Mouse (Mus musculus): ENCODE data around the gene C2. TPM values are rescaled to one million over a fixed set of nuclear protein-coding genes. Genes with fewer than 3 reads are reported as not detected.
A peak's percentile ranks its signal among the peaks of the same experiment; 100 is the strongest.

C2 gene
- polyA plus RNA-seq, 1 experiment from 2014 or later, result 2.7 TPM

DNA sequence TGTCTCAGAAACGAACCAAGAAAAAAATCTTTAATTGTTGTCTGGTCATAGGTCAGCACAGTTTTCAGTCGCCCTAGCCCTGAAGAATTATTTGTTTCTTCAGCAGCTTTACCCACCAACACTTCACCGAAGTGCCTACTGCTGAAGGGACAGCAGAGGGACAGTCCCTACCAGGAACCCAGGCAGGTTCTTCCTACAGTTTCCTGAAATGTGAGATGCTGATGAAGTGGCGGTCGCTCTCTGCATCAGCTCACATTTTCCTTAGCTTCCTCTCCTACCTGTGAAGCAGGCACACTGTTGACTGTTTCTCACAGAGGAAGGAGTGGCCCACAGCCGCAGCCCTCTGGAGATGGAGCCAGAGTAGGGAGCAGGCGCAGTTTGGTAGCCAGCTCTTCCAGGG, 32.1 kb downstream of the C2 start:
- no peak overlapping the region for H3K27ac ChIP-seq
- 0 out of 2 replicates have a peak, but pooled peaks cover 5% of the 10 kb centered on the region for H3K27me3 ChIP-seq
- no peak overlapping the region for H3K4me3 ChIP-seq
- WGBS, result 53% methylated on average over 7 of the region's 7 CpGs
- no peak overlapping the region for H3K9ac ChIP-seq
- H3K36me3 ChIP-seq, result no peaks in the 10 kb centered on the region
- no peaks in the 10 kb centered on the region for H3K9me3 ChIP-seq
- no peak overlapping the region for H3K4me2 ChIP-seq
- no peaks in the 10 kb centered on the region for H3K4me1 ChIP-seq
- ATAC-seq (ENCODE audit: insufficient number of reproducible peaks, insufficient read depth, low FRiP score, low TSS enrichment, low read depth), result no peak

DNA sequence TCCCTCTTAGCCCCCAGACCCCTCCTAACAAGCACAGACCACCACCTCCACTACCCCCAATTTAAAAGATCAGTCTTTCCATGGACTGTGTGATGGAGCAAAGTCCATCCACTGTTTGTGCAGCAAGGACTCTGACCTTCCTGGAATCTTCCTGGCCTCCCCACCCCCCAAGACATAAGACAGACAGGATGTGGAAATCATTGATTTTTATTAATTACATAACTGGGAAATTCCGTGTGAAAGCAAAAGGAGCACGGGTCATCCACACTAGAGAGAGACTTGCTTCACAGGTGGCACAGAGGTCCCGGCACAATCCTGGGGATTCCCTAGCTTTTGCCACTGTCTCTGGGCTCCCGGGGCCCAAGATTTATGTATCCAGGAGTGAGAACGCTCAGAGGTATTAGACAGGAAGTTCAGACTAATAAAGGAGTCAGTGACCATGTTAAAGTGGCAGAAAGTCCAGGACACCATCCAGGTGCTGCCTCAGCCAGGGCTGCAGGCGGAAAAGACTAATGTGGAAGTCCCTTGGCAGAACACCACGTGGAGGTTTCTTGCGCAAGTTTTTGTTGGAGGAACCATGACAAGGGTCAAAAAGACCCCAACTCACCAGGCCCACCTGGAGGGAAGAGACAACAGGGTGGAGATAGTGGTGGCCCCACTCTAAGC, 35.5 kb downstream of the C2 start, which contains the start of gene Cfb:
Cfb (minus strand) TSS at position 103 of the 666 bp plus-strand sequence.
- no peak for ATAC-seq (ENCODE audit: insufficient number of reproducible peaks, insufficient read depth, low FRiP score, low TSS enrichment, low read depth)
- H3K36me3 ChIP-seq, result peaks cover 5% of the 10 kb centered on the region
- peak within 1 kb of the TSS; percentile 21; the same call in 1 of the 2 replicates for H3K9ac ChIP-seq
- no peak within 1 kb of the TSS for H3K27ac ChIP-seq
- H3K27me3 ChIP-seq, result 0 out of 2 replicates have a peak, but pooled peaks cover 5% of the 10 kb centered on the region
- 58% methylated on average over 8 of the region's 8 CpGs for WGBS
- H3K4me1 ChIP-seq, result no peaks in the 10 kb centered on the region
- no peak within 1 kb of the TSS for H3K4me3 ChIP-seq
- H3K4me2 ChIP-seq, result no peak within 1 kb of the TSS
- no peaks in the 10 kb centered on the region for H3K9me3 ChIP-seq

DNA sequence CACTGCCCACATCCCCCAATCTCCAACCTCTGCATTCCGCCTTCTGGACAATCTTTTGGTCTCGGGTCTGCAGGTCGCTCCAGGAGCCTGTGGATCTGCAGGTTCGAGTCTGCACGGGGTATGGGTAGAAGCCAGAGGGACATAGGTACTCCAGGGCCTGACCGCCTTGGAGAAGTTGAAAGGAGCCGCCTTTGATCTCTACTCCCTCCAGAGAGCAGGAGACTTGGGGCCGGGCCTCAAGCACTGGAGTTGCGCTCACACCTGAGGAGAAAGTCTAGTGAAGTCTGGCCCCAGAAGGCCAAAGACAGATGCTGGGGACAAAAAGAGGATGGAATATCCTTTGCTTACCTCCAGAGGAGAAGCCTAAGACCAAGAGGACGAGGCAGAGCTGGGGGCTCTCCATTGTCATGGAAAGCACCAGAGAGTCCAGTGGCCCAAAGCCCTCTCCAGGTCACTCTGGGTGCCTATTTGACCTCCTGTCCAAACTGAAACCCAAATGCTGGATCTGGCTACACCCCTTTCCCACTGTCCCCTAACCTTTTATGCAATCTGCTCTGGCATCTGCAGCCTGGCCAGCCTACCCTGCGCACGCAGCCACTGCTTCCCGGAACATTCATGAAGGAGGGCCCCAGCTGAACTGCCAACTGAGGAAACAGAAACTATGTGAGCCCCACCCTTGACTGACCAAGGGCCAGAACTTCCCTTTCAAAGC, 36.2 kb downstream of the C2 start:
- no peak overlapping the region for H3K4me3 ChIP-seq
- H3K27me3 ChIP-seq, result 0 out of 2 replicates have a peak, but pooled peaks cover 5% of the 10 kb centered on the region
- H3K4me1 ChIP-seq, result no peaks in the 10 kb centered on the region
- H3K36me3 ChIP-seq, result peaks cover 12% of the 10 kb centered on the region
- peak overlapping the region; percentile 21; the same call in 1 of the 2 replicates for H3K9ac ChIP-seq
- ATAC-seq (ENCODE audit: insufficient number of reproducible peaks, insufficient read depth, low FRiP score, low TSS enrichment, low read depth), result no peak
- H3K27ac ChIP-seq, result no peak overlapping the region
- H3K9me3 ChIP-seq, result no peaks in the 10 kb centered on the region
- 72% methylated on average over 13 of the region's 13 CpGs for WGBS
- no peak overlapping the region for H3K4me2 ChIP-seq

DNA sequence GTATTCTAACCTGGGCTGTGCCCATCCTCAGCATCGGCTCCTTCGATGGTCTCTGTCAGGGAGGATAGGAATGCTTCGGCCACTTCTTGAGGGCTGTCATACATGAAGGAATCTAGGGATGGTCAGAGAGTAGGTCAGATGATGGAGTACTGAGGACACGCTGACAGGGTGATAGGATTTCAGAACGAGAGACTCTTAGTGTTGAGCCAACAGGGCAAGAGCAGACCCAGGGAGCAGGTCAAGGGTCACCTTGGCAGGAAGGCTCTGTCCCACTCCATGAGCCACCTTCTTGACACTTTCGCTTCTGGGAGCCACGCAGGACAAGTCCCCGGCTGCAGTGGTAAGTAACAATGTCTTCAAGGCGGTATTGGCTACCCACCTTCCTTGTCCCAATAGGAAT, 37.6 kb downstream of the C2 start:
- Histone ChIP-seq H3K4me1 (no peaks in the 10 kb centered on the region), H3K4me3 (no peak overlapping the region), H3K9ac (no peak overlapping the region), H3K27me3 (0 out of 2 replicates have a peak, but pooled peaks cover 5% of the 10 kb centered on the region), H3K27ac (no peak overlapping the region), H3K9me3 (no peaks in the 10 kb centered on the region), H3K4me2 (no peak overlapping the region), H3K36me3 (peaks cover 23% of the 10 kb centered on the region)
- no peak for ATAC-seq (ENCODE audit: insufficient number of reproducible peaks, insufficient read depth, low FRiP score, low TSS enrichment, low read depth)
- WGBS, result 86% methylated on average over 9 of the region's 9 CpGs

DNA sequence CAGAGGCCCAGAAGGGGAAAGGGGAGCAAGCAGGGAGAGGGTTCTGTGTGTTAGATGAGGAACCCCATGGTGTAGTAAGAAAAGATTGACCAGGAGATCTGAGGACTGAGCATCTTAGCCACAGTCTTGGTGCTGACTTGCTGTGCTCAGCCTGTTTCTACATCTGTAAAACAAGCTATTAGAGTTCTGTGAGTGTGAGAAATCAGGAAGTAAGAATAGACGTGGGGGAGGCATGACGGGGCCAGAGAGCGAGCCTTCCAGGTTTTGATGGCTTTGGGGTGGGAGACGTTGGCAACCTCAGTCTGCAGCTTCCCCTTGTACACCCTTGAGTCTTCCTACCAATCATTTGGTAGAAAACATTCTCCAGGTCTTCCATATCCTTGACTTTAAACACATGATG, 39.4 kb downstream of the C2 start:
- Histone ChIP-seq H3K9me3 (no peaks in the 10 kb centered on the region), H3K4me2 (no peak overlapping the region), H3K27ac (no peak overlapping the region), H3K4me1 (no peaks in the 10 kb centered on the region), H3K36me3 (peaks cover 42% of the 10 kb centered on the region), H3K4me3 (no peak overlapping the region), H3K9ac (no peak overlapping the region), H3K27me3 (0 out of 2 replicates have a peak, but pooled peaks cover 5% of the 10 kb centered on the region)
- ATAC-seq (ENCODE audit: insufficient number of reproducible peaks, insufficient read depth, low FRiP score, low TSS enrichment, low read depth), result no peak
- WGBS, result 86% methylated on average over 4 of the region's 4 CpGs

DNA sequence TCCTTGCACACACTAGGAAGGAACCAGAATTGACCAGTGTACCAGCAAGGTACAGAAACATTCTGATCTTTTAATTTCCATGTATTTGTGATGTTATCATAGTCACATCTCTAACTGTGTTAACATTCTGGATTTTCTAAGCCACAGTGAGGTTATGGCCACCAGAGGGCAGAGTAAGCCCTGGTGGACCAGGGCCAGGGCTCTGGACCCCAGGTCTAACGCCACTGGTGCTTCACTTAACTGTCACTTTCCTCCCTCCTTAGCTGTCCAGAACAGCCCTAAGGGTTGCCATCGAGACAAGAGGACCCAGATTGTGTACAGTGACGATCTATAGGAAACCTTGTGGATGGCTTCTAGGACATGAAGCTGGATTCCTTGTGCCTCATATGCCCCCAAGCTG, 42.2 kb downstream of the C2 start:
- Histone ChIP-seq H3K4me2 (no peak overlapping the region), H3K4me3 (no peak overlapping the region), H3K9ac (no peak overlapping the region), H3K27me3 (no peaks in the 10 kb centered on the region), H3K36me3 (peaks cover 58% of the 10 kb centered on the region), H3K9me3 (no peaks in the 10 kb centered on the region), H3K27ac (no peak overlapping the region), H3K4me1 (peaks cover 15% of the 10 kb centered on the region)
- no peak for ATAC-seq (ENCODE audit: insufficient number of reproducible peaks, insufficient read depth, low FRiP score, low TSS enrichment, low read depth)
- 32% methylated on average over 3 of the region's 3 CpGs for WGBS

DNA sequence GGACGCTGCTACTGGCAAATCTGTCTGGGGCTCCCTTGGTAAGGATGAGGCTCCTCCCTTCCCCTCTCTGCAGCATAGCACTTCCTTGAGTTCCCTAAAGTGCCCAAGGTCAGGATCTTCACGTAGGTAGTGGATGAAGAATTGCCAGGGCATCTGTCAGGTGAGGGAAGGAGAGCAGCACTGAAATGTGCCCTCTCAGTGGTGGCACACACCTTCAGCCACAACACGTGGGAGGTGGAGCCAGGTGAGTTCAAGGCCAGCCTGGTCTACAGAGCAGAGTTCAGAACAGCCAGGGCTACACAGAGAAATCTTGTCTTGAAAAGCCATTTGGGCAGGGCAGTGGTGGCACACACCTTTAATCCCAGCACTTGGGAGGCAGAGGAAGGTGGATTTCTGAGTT, 43.3 kb downstream of the C2 start:
- Histone ChIP-seq H3K4me2 (no peak overlapping the region), H3K4me1 (peaks cover 18% of the 10 kb centered on the region), H3K27me3 (no peaks in the 10 kb centered on the region), H3K9me3 (no peaks in the 10 kb centered on the region), H3K4me3 (no peak overlapping the region), H3K36me3 (peaks cover 58% of the 10 kb centered on the region), H3K27ac (no peak overlapping the region), H3K9ac (0 out of 2 replicates have a peak overlapping the region, but pooled peaks have one; percentile 0)
- no peak for ATAC-seq (ENCODE audit: insufficient number of reproducible peaks, insufficient read depth, low FRiP score, low TSS enrichment, low read depth)
- WGBS, result 83% methylated on average over 3 of the region's 3 CpGs

DNA sequence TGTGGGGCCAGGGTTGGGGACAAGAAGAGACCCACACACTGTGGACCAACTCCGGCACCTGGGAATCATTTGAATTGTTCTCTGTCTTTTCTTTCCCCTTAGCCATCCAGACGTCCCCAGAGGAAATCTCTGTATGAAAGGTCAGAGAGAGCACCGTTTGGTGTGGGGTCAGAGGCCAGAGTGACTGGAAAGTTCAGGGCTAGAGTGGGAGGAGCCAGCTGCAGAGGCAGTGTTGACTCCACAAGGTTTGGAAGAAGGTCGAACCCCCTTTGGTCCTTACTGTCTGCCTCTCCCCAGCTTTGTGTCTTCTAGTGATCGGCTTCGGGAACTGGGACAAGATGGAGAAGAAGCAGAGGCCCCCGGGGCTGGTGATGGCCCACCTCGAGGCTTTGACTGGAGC, 44.6 kb downstream of the C2 start:
- 51% methylated on average over 8 of the region's 8 CpGs for WGBS
- H3K27ac ChIP-seq, result no peak overlapping the region
- no peaks in the 10 kb centered on the region for H3K27me3 ChIP-seq
- peaks cover 25% of the 10 kb centered on the region for H3K4me1 ChIP-seq
- no peak overlapping the region for H3K4me3 ChIP-seq
- H3K9me3 ChIP-seq, result no peaks in the 10 kb centered on the region
- peak overlapping the region; percentile 49 for H3K9ac ChIP-seq
- no peak for ATAC-seq (ENCODE audit: insufficient number of reproducible peaks, insufficient read depth, low FRiP score, low TSS enrichment, low read depth)
- H3K36me3 ChIP-seq, result peaks cover 58% of the 10 kb centered on the region
- H3K4me2 ChIP-seq, result no peak overlapping the region

DNA sequence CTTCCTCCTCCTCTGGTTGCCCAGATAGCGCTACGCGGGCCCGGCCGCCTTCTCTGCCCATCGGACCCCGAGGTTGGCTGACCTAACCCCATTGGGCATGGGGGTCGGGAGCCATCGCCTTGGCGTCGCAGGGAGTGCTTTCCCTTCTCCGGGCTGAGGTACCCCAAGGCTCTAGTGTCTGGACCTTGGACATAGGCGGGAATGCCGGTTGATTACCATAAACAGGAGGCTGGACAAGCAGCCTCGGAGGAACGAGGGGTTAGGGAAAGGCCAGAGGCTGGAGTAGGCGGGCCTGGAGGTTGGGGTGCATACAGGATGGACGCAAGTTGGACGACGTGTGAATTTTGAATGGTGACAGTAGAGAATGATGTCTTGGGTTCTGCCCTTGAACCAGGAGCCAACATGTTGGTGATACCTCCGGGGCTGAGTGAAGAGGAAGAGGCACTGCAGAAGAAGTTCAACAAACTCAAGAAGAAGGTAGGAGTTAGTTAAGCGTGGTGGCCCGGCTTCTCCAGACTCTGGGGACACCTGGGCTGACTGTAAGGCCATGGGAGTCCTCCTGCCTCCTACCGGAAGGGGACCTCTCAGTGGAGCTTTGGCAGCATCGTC, 47.4 kb downstream of the C2 start:
- Histone ChIP-seq H3K4me3 (peak overlapping the region; percentile 98), H3K27me3 (no peaks in the 10 kb centered on the region), H3K9me3 (no peaks in the 10 kb centered on the region), H3K36me3 (peaks cover 62% of the 10 kb centered on the region), H3K27ac (peak overlapping the region; percentile 57; the same call in 1 of the 2 replicates), H3K4me2 (peak overlapping the region; percentile 72), H3K9ac (peak overlapping the region; percentile 94), H3K4me1 (peaks cover 25% of the 10 kb centered on the region)
- ATAC-seq (ENCODE audit: insufficient number of reproducible peaks, insufficient read depth, low FRiP score, low TSS enrichment, low read depth), result no peak
- WGBS, result 2% methylated on average over 25 of the region's 25 CpGs

DNA sequence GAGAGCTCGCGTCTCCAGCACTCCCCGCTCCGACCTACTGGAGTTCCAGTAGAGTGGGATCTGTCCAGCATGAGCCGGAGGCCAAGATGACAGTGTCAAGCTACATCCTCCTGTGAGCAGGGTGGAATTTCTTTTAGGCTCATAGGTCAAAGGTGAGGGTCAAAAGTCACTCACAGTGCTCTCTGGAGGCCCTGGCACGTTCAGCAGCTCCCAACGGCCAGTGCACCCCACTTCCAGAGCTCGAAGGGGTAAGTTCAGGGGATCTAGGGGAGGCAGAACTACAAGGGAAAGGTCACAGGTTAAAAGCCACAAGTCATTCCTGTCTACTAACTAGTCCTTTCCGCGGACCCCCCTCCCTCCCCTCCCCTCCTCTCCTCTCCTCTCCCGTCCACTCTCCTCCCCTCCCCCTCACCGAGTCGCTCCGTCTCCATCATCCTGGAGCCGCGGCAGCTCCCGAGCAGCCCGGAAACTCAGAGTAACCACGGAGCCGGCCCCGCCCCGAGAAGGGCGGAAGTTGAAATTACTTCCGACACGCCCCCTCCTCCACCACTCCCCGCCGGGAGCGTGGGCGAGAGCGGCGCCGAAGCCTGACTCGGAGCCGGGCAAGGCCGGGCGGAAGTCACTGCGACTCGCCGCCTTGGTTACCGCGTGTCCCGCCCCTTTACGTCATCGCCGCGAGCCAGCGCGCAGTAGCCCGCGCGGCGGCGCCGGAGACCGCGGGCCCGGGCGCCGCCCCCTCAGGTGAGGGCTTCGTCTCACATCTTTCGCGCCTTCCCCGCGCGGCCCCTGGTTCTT, 48.1 kb downstream of the C2 start, which contains the start of the genes Skiv2l and Nelfe:
Skiv2l (minus strand) TSS at position 489 of the 795 bp plus-strand sequence.
Nelfe (plus strand) TSS at position 670 of the 795 bp plus-strand sequence.
- peak; percentile 95 for ATAC-seq (ENCODE audit: insufficient number of reproducible peaks, insufficient read depth, low FRiP score, low TSS enrichment, low read depth)
- peaks cover 25% of the 10 kb centered on the region for H3K4me1 ChIP-seq
- H3K4me3 ChIP-seq, result peak within 1 kb of the TSS; percentile 98
- H3K4me2 ChIP-seq, result peak within 1 kb of the TSS; percentile 72
- no peaks in the 10 kb centered on the region for H3K27me3 ChIP-seq
- WGBS, result under 1% methylated on average over 63 of the region's 65 CpGs
- H3K9ac ChIP-seq, result peak within 1 kb of the TSS; percentile 94
- peaks cover 62% of the 10 kb centered on the region for H3K36me3 ChIP-seq
- H3K27ac ChIP-seq, result peak within 1 kb of the TSS; percentile 57; the same call in 1 of the 2 replicates
- no peaks in the 10 kb centered on the region for H3K9me3 ChIP-seq

DNA sequence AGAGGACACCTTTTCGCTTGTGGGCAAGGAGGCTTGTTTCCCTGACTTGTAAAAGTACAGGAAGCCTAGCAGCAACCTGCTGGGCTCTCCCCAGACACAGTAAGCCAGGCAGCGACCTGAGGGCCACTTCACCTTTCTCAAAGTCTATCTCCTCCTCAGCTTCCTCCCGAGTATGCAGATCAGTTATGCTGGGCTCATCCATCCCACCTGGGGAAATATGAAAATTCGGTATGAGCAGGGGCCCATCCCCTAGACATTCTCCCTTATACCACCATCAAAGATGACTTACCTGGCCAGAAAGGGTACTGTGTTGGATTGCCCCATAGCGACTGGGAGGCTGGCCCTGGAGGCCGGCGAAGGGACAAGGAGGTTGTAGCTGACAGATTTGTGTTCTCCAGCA, 50.5 kb downstream of the C2 start:
- Histone ChIP-seq H3K9ac (no peak overlapping the region), H3K27me3 (no peaks in the 10 kb centered on the region), H3K36me3 (peaks cover 60% of the 10 kb centered on the region), H3K27ac (no peak overlapping the region), H3K4me3 (no peak overlapping the region), H3K9me3 (no peaks in the 10 kb centered on the region), H3K4me2 (no peak overlapping the region), H3K4me1 (peaks cover 25% of the 10 kb centered on the region)
- WGBS, result 91% methylated on average over 7 of the region's 7 CpGs
- no peak for ATAC-seq (ENCODE audit: insufficient number of reproducible peaks, insufficient read depth, low FRiP score, low TSS enrichment, low read depth)

Measured in embryonic facial prominence, embryonic 13.5 days (tissue).